Mouse (Mus musculus) spleen, postnatal 36 days (tissue): ENCODE measurements around the gene Pus10.

Experiments
- DNase-seq, 2 experiments: peaks; one replicate each; pipeline ENCODE4 v3.0.0; 2022; ENCODE audit warnings: low spot score in 2 of 2, mixed read lengths in 1 of 2

Gene Pus10

GRCm38 (mm10) chr11:23695847-23696246 lies 30.4 kb downstream of the Pus10 start:
- no peak for DNase-seq

GRCm38 (mm10) chr11:23698526-23698925 lies 33.1 kb downstream of the Pus10 start:
- DNase-seq, result no peak

- peak; percentile 30 to 56 for DNase-seq
Measured at GRCm38 (mm10) chr11:23699414-23700095, 34.1 kb downstream of the Pus10 start.

- no peak for DNase-seq
Measured at GRCm38 (mm10) chr11:23701831-23702230, 36.4 kb downstream of the Pus10 start.

GRCm38 (mm10) chr11:23704604-23705294 lies 39.3 kb downstream of the Pus10 start:
- DNase-seq, result no peak

GRCm38 (mm10) chr11:23712299-23712698 lies 46.8 kb downstream of the Pus10 start:
- DNase-seq, result no peak

- DNase-seq, result no peak
Measured at GRCm38 (mm10) chr11:23718856-23719255, 53.4 kb downstream of the Pus10 start.

GRCm38 (mm10) chr11:23719825-23720224 lies 54.4 kb downstream of the Pus10 start:
- no peak for DNase-seq

GRCm38 (mm10) chr11:23722326-23722725 lies 56.9 kb downstream of the Pus10 start:
- no peak for DNase-seq

- no peak for DNase-seq
Measured at GRCm38 (mm10) chr11:23725850-23726249, 60.4 kb downstream of the Pus10 start.

- DNase-seq, result no peak
Measured at GRCm38 (mm10) chr11:23726441-23726840, 61.0 kb downstream of the Pus10 start.

GRCm38 (mm10) chr11:23728186-23728585 lies 62.7 kb downstream of the Pus10 start:
- DNase-seq, result no peak

- no peak for DNase-seq
Measured at GRCm38 (mm10) chr11:23730120-23730519, 64.6 kb downstream of the Pus10 start.

- DNase-seq, result no peak
Measured at GRCm38 (mm10) chr11:23732840-23733239, 67.4 kb downstream of the Pus10 start.

- no peak for DNase-seq
Measured at GRCm38 (mm10) chr11:23734749-23735286, 69.3 kb downstream of the Pus10 start.

- no peak for DNase-seq
Measured at GRCm38 (mm10) chr11:23735820-23736470, 70.5 kb downstream of the Pus10 start.

GRCm38 (mm10) chr11:23740895-23741294 lies 75.4 kb downstream of the Pus10 start:
- DNase-seq, result no peak

GRCm38 (mm10) chr11:23741386-23741785 lies 75.9 kb downstream of the Pus10 start:
- no peak for DNase-seq

GRCm38 (mm10) chr11:23744352-23744751 lies 78.9 kb downstream of the Pus10 start:
- no peak for DNase-seq

GRCm38 (mm10) chr11:23746102-23746501 lies 80.6 kb downstream of the Pus10 start:
- DNase-seq, result no peak

- no peak for DNase-seq
Measured at GRCm38 (mm10) chr11:23753136-23753710, 87.7 kb downstream of the Pus10 start.

- DNase-seq, result peak; percentile 25 to 39
Measured at GRCm38 (mm10) chr11:23754329-23754728, 88.9 kb downstream of the Pus10 start.
